Mouse (Mus musculus) lung, adult 2 months (tissue): ENCODE results near the gene Thumpd3. TPM values are rescaled to one million over a fixed set of nuclear protein-coding genes. Genes with fewer than 3 reads are reported as not detected.

Experiments
- DNase-seq: peaks from one replicate; pipeline ENCODE4 v3.0.0; 2022
- H3K4me1 ChIP-seq: fragments of 200-500 bp; 2 replicates; pipeline ENCODE4 v1.6.1; 2011; ENCODE audit warnings: low read length; ENCODE audit not compliant: control insufficient read depth, insufficient read depth
- H3K4me3 ChIP-seq: fragments of 200-500 bp; replicated peaks from 2 replicates; pipeline ENCODE3; 2011; ENCODE audit warnings: low read depth, mild to moderate bottlenecking, control low read depth, low read length; ENCODE audit errors: extremely low read depth
- CTCF ChIP-seq: fragments of 200-500 bp; IDR thresholded peaks from 2 replicates; pipeline ENCODE4 v1.5.1; 2011; ENCODE audit warnings: mild to moderate bottlenecking, low read length, control low read depth; ENCODE audit not compliant: insufficient read depth
- POLR2A ChIP-seq: fragments of 200-500 bp; IDR thresholded peaks from 2 replicates; pipeline ENCODE4 v1.6.1; 2011; ENCODE audit warnings: low read depth, mild to moderate bottlenecking, control low read depth, low read length, borderline replicate concordance; ENCODE audit errors: extremely low read depth
- WGBS: fragments of 180-500 bp; shearing (Covaris S2); methylation state at CpG from one replicate; pipeline ENCODE4 v1.1.7; 2018; 5-methylcytosine and 5-hydroxymethylcytosine counted together
- polyA plus RNA-seq: library from polyadenylated mRNA; depleted of rRNA; stranded (reverse); fragments of >200 nt; gene quantifications from 2 replicates; pipeline ENCODE4 v1.2.3, GENCODE M21; 2012

The Thumpd3 gene
- polyA plus RNA-seq, 1 experiment, result 5.8 TPM

DNA sequence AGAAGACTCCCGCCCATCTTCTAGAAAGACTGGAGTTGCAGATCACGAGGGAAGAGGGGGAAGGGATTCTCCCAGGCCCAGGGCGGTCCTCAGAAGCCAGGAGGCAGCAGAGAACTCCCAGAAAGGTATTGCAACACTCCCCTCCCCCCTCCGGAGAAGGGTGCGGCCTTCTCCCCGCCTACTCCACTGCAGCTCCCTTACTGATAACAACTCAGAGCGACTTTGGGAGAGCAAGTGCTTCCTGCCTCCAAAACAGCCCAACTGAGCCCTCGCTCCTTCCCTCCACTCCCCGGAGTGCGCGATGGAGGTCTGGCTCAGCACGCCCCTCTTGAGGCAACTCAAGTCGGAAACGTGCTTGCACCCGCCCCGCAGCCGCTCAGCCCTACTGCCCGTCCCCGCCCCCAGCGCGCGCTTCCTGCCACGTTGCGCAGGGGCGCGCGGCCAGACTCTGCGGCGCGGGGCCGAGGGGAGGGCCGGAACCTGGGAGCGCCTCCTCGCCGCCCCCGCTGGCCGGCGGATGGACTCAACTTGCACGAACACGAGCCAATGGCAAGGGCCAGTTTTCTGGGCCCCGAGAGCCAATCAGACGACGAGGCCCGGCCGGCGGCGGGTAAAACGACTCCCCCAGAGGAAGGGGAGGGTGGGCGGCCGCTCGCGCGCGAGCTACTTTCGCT, 30.1 kb downstream of the Thumpd3 start:
- TF ChIP-seq CTCF, result peak; percentile 40; the same call in 1 of the 2 replicates
- TF ChIP-seq POLR2A, result peak; percentile 89
- Histone ChIP-seq H3K4me3 (peak overlapping the region; percentile 95), H3K4me1 (peaks cover 13% of the 10 kb centered on the region)
- under 1% methylated on average over 52 of the region's 55 CpGs for WGBS
- peak; percentile 93 for DNase-seq

DNA sequence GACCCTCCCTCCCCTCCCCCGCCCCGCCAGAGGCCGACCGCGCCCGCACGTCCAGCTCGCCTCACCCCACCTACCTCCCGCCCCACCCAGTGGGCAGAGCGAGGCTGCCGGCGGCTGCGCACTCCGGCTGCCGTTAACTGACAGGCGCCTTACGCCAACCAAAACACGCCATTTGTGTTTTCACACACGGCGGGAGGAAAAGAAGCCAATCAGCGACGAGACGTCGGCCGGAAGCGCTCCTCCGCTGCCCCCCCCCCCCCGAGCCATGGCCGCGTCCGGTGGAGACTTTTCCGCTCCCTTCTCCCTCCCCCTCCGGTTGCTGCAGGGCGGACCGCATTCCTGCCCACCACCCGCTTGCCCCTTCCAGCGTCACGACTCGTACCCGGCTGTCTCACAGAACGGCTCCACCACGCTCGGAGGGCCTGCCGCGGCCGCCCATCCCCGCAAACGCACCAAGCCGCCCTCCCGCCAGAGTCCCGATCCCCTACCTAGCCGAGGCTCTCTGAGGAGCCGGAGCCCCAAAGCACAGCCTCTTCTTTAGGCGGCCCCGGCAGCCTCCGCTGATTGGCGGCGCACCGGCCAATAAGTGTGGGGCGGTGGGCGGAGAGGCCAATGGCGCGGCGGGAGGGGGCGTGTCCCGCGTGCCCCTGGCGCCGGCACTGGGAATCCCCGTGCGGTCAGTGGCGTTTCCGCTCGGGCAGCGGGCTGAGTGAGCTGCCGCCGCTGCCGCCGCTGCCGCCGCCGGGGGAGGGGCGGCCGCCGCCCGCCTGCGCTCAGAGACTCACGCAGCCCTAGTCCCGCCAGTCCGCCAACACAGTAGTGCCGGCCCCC, 30.9 kb downstream of the Thumpd3 start, which contains the start of gene Setd5:
Gene Setd5, plus strand, starts transcription at position 680 of the 831 bp plus-strand sequence.
- Histone ChIP-seq H3K4me1 (peaks cover 16% of the 10 kb centered on the region), H3K4me3 (peak within 1 kb of the TSS; percentile 99)
- DNase-seq, result peak; percentile 97
- 1% methylated on average over 82 of the region's 91 CpGs for WGBS
- no peak for TF ChIP-seq CTCF
- TF ChIP-seq POLR2A, result peak; percentile 95

DNA sequence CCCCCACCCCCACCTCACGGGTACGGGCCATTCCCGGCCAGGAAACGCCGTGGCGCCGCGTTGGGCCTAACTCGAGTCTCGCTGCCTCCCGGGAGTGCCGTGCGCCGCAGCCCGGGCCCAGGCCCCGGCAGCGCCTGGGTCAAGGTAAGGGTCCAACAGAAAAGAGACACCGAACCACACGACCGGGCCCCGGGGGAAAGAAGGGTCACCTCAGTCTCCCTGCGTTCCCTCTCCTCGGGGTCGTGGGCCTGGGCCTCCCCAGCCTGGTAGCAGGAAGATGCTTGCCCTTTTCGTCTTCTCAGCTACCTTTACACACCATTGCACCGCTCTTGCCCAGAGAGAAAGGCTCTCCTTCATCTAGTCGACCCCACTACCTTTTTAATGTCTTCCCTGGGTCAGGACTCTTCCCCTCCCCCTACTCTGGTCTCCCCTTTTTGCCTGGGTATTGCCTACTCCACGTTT, 31.6 kb downstream of the Thumpd3 start:
- 1% methylated on average over 28 of the region's 28 CpGs for WGBS
- DNase-seq, result no peak
- Histone ChIP-seq H3K4me3 (peak overlapping the region; percentile 79), H3K4me1 (peaks cover 21% of the 10 kb centered on the region)
- TF ChIP-seq POLR2A (no peak), CTCF (no peak)

DNA sequence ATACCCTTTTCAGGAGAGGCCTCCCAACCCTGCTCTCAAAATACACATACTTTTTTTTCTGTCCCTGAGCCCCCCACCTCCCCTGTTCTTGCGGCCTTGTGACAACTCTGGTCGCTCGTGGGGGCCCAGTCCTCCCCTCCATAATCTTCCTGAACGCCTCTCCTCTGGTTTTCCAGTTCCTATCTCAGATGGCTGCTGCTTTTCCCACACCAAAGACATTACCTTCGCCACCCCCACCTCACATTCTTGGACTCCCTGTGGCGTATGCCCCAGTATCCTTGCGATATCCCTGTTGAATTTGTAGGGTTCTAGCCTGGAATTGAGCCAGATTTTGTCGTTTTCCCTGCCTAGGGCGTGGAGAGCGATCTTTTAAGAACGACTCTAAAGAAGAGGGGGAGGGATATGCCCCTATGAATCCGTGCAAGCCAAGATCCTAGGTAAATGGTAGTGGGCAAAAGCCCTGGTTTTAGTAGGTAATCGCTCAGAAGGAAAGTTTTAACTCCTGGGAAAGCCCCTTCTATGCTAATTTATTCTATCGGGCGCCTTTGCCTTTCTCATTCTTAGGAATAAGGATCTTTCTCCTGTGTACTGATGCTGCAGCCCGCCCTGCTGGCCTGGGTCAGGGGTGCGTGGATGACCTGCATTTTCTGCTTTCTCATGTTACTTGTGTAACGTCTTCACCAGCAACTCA, 32.2 kb downstream of the Thumpd3 start:
- WGBS, result under 1% methylated on average over 18 of the region's 18 CpGs
- peak; percentile 52 for DNase-seq

DNA sequence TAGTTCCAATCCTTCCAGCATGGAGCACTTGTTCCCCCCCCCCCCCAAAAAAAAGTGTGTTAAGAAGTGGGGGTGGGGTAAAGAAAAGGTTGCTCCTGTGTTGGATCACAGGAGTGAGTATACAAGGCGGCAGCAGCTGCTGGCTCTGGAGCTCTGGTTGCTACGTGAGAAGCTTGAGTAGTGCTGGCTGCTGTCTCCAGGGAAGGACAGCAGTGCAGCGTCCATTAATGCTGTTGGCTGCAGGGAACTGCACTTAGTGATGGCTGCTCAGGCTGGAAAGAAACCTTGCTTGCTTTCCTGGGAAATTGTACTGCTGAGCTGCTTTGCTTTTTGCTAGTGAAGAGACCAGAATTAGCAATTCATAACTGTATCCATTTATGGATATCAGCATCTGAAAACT, 33.5 kb downstream of the Thumpd3 start:
- TF ChIP-seq POLR2A, result no peak
- TF ChIP-seq CTCF, result no peak
- no peak for DNase-seq
- Histone ChIP-seq H3K4me3 (no peak overlapping the region), H3K4me1 (peaks cover 25% of the 10 kb centered on the region)
- 0% methylated on average over 3 of the region's 3 CpGs for WGBS

More for the DNA sequence above, 32.2 kb downstream of the Thumpd3 start:
- no peak for TF ChIP-seq CTCF
- no peak for TF ChIP-seq POLR2A
- Histone ChIP-seq H3K4me3 (peak overlapping the region; percentile 79), H3K4me1 (peaks cover 21% of the 10 kb centered on the region)

DNA sequence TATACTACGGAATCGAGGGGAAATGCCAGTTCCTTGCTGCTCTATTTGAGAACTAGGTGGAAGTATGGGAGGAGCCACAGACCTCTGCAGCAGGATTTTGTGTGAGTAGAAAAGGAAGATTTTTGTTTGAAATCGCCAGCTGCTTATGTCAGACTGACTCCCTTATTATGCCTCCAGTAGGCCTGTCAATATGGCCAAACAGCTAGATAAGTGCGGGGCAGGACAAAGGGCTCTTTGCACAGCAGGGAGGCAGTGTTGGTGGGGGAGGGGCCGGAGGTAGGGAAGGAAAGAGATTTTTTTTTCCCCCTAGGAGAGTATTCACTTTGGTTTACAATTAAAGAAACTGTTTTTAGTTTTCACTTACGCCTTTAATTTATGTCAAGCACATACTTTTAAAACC, 36.2 kb downstream of the Thumpd3 start:
- TF ChIP-seq POLR2A (no peak), CTCF (no peak)
- peaks cover 21% of the 10 kb centered on the region for H3K4me1 ChIP-seq
- no peak overlapping the region for H3K4me3 ChIP-seq
- DNase-seq, result no peak
- WGBS, result 9% methylated on average over 6 of the region's 6 CpGs

DNA sequence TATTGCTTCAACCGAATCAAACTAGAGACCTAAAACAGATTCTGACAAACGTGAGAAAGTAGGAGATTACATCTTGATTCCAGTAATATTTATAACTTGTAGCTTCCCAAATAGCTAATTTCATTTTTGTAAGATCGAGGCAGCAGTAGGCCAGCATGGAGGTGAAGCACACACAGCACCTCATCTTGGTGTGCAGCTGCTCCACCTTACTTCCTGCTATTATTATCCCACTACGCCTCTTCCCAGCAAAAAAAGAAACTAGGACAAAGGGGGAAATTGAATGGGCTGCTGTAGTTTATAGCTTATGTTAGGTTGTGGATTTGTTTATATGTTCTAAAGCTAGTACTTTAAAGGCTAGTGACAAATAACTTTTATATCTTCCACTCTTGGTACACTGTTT, 38.6 kb downstream of the Thumpd3 start:
- WGBS, result 14% methylated on average over 4 of the region's 4 CpGs
- TF ChIP-seq POLR2A (no peak), CTCF (no peak)
- no peak for DNase-seq
- Histone ChIP-seq H3K4me3 (no peak overlapping the region), H3K4me1 (peaks cover 16% of the 10 kb centered on the region)

DNA sequence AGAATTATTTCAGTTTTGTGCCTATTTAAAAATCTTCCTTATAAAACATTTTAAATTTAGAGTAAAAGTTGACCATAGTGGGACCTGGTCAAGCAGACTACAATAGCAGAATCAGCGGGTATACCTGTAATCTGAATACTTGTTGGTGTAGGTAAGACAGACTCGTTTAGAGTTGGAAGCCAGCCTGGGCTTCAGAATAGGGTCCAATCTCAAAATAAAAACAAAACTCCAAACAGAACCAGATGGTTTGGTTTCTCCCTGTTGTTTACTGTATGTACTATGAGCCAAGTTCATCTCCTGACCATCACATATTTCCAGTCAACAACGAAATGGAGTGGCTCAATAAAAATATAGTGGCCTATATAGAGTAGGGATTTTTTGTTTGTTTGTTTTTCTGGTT, 47.2 kb downstream of the Thumpd3 start:
- no peak for TF ChIP-seq CTCF
- TF ChIP-seq POLR2A, result no peak
- no peak overlapping the region for H3K4me3 ChIP-seq
- H3K4me1 ChIP-seq, result no peaks in the 10 kb centered on the region; the same call in 1 of the 2 replicates
- WGBS, result 43% methylated on average over 3 of the region's 3 CpGs
- no peak for DNase-seq

DNA sequence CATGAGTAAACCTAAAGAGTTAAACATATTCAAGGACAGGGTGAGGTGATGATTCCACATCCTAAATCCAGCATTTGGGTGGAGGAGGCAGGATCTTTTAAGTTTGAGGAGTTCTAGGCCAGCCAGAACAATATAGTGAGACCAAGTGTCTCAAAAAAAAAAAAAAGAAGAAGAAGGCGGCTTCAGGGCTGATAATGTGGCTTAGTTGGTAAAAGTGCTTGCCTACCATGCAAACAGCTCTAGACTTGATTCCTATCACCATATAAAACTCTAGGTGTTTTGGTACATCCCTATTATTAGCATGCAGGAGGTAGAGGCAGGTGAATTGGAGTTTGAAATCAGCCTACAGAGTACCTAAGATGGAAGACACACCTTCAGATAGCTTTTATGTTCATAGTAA, 49.5 kb downstream of the Thumpd3 start:
- WGBS, result 59% methylated on average over 1 of the region's 1 CpGs
- peaks cover 9% of the 10 kb centered on the region for H3K4me1 ChIP-seq
- DNase-seq, result no peak
- H3K4me3 ChIP-seq, result no peak overlapping the region
- TF ChIP-seq CTCF (no peak), POLR2A (no peak)

DNA sequence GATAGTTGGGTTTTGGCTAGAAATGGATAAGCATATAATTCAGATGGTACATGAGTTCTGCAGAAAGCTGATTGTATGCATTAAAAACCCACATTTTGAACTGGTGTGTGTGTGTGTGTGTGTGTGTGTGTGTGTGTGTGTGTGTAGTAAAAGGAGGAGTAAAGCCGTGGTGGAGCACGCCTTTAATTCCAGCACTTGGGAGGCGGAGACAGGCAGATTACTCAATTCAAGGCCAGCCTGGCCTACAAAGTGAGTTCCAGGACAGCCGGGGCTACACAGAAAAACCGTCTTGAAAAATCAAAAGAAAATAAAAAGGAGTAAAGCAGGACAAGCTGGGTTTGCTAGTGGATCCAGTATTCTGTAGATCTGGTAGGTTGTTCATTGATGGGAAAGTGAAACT, 51.6 kb downstream of the Thumpd3 start:
- no peak for TF ChIP-seq POLR2A
- TF ChIP-seq CTCF, result no peak
- 51% methylated on average over 5 of the region's 5 CpGs for WGBS
- no peak for DNase-seq

More for the DNA sequence above, 51.6 kb downstream of the Thumpd3 start:
- peaks cover 15% of the 10 kb centered on the region for H3K4me1 ChIP-seq
- no peak overlapping the region for H3K4me3 ChIP-seq
